Mouse (Mus musculus) bone marrow, adult 2 months (tissue): ENCODE data around the gene Hspa12a.

Experiments
- CTCF ChIP-seq: fragments of 200-500 bp; IDR thresholded peaks from 2 replicates; pipeline ENCODE4 v1.5.1; 2011; ENCODE audit warnings: low read length, control low read depth; ENCODE audit not compliant: control insufficient read depth, insufficient read depth
- POLR2A ChIP-seq: fragments of 200-500 bp; IDR thresholded peaks from 2 replicates; pipeline ENCODE4 v1.6.1; 2011; ENCODE audit warnings: low read depth, mild to moderate bottlenecking, control low read depth, low read length, borderline replicate concordance; ENCODE audit not compliant: control insufficient read depth

GRCm38 (mm10) chr19:58963011-58963410 lies 19.6 kb upstream of the Hspa12a start:
- TF ChIP-seq CTCF (no peak), POLR2A (no peak)
